Mouse (Mus musculus) lung, postnatal 25 days (tissue): ENCODE measurements around the gene Hoxb4.

Experiments
- DNase-seq: peaks from one replicate; pipeline ENCODE4 v3.0.0; 2022; ENCODE audit warnings: low spot score

The Hoxb4 gene

GRCm38 (mm10) chr11:96313806-96314428 is 4.2 kb upstream of the Hoxb4 start:
- DNase-seq, result no peak

GRCm38 (mm10) chr11:96314671-96315343 is 3.3 kb upstream of the Hoxb4 start:
- no peak for DNase-seq

GRCm38 (mm10) chr11:96315344-96315681 is 2.8 kb upstream of the Hoxb4 start:
- no peak for DNase-seq

DNA sequence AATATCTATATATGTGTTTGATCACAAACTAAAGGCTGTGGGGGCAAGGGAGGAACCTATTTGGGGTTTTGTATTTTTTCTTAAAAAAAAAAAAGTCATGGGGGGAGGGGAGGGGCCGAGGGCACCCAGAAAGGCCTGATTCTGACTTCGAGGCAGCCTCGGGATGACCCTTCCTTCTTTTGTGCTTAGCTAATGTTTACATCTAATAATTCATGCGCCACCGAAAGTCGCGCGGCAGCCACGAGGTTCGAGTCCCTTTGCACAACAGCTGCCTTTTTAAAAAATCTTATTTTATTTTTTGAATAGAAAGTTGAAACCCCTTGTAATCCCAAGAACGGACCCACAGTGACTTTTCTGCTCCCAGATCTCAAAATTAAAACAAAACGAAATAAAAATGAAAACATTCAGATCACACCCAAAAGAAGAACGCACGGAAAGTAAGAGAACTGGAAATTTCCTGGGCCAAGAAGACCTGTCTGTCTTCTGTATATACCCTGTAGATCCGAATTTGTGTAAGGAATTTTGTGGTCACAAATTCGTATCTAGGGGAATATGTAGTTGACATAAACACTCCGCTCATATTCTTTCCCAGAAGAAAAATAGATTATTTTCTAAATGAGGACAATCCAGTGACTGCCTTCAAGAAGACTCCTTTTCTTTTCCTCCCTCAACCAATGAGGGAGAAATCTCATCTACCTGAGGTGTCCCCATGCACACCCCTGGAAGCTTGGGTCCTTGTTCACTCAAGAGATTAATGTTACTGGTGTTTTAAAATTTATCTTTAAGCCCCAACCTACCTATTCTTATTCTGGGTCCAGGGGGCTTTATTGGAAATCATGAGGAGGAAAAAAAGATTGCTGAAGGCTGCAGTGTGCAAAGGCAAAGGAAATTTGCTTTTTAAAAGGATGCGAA is 1.1 kb upstream of the Hoxb4 start:
- no peak for DNase-seq

DNA sequence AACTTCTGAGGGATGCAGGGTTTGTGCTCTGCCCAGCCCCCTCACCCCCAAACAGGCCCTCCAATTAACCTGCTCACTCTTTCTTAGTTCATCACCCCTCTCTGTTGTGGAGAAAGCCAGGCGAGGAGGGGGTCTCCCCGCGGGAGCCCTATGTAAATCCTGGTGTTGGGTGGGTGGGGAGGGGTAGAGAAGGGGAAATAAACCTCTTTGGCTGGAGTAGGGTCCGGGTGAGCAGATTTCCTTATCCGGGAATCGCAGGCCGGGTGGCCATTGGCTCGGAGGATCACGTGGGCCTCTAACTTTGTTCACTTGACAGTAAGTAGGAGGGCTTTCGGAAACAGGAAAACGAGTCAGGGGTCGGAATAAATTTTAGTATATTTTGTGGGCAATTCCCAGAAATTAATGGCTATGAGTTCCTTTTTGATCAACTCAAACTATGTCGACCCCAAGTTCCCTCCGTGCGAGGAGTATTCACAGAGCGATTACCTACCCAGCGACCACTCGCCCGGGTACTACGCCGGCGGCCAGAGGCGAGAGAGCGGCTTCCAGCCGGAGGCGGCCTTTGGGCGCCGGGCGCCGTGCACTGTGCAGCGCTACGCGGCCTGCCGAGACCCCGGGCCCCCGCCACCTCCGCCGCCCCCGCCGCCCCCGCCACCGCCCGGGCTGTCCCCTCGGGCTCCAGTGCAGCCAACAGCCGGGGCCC is 452 bp downstream of the Hoxb4 start:
- peak; percentile 82 for DNase-seq

DNA sequence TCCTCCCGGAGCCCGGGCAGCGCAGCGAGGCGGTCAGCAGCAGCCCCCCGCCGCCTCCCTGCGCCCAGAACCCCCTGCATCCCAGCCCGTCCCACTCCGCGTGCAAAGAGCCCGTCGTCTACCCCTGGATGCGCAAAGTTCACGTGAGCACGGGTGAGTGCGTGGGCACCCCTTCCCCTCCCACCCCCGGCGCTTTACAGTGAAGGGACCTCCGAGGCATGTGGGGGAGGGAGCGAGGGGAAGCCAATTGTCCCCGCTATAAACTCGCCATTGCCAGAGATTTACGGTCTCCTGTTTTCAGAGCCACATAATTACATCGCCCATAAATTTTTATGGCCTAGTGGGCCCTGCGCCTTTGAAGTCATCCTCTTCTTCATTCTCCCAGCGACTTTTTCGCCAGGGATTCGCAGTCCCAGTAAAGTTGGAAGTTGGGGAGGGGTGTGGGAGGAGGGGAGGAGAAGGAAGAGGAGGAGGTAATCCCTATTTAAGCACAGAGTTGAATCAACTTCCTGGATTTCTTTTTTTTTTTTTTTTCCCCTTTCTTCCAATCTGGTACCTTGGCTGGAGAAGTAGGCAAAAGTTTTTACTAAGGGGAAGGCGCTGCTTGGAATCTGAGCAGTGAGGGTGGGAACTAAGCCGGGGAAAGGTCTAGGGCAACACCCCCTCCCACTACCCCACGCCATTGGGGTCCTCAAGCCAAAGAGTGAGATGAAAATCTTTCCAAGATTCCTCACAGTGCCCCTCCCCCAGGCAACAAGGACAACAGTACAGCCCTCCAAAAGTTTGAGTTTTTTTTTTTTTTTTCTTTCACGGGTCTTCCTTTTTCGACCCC is 1.2 kb downstream of the Hoxb4 start:
- DNase-seq, result no peak

- DNase-seq, result no peak
Measured at GRCm38 (mm10) chr11:96319910-96320309, 1.8 kb downstream of the Hoxb4 start.

DNA sequence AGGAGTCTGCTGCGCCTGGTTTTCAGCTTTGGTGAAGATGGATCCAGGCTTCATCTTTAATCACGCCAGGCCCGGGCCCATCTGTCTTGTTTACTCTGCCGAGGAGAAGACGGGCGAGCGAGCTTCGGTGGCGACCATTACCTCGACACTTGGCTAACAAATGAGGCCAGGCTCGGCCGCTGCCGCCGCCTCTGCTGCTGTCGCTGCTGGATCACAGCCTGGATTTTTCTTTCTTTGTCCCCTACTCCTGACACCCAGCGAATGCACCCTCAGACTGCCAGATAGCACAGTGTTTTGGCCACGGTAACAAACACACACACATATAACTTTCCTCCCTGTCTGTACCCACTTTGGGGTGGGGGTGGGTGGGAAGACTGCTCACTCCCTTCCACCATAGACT is 2.6 kb downstream of the Hoxb4 start:
- DNase-seq, result no peak

GRCm38 (mm10) chr11:96321846-96322245 is 3.8 kb downstream of the Hoxb4 start:
- no peak for DNase-seq

DNA sequence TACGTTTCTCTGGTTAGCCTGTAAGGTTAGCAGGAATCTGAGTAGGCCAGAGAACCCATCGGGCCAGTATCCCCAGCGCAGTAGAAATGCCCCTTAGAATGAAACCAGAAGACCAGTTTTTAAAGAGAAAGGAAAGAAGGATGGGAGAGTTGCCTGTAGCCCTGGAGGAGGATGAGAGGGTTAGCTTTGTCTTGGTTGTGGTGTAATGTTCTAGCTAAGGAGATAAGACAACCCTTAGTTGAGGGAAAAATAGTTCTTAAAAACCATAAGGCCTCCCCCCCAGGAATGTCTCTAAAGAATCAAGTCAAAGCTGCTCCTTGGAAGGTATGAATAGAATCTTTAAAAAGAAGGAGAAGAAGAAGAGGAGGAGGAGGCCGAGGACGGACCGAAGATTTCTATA is 4.7 kb downstream of the Hoxb4 start:
- DNase-seq, result no peak

DNA sequence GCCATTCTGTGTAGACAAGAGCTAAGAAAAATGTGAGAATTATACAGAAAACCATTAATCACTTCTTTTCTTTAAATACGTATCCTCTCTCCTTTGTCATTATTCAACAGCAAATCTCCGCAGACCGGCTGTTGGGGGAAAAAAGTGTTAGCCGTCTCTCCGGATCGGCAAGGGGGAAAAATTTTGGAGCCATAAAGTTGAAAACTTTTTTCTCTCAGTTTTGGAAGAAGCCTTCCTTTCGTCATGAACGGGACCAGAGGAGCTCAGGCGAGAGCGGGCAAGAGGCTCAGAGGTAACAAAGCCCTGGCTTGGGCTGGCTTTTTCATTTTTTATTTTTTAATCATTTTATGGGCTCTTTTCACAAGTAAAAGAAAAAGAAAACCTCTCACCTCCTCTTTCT is 5.1 kb downstream of the Hoxb4 start, which contains the start of gene Hoxb3:
Gene Hoxb3 (plus strand): TSS at position 173 of the 400 bp plus-strand sequence.
- DNase-seq, result no peak

GRCm38 (mm10) chr11:96324125-96324524 is 6.1 kb downstream of the Hoxb4 start:
- DNase-seq, result no peak

- no peak for DNase-seq
Measured at GRCm38 (mm10) chr11:96324965-96325364, 6.9 kb downstream of the Hoxb4 start.

DNA sequence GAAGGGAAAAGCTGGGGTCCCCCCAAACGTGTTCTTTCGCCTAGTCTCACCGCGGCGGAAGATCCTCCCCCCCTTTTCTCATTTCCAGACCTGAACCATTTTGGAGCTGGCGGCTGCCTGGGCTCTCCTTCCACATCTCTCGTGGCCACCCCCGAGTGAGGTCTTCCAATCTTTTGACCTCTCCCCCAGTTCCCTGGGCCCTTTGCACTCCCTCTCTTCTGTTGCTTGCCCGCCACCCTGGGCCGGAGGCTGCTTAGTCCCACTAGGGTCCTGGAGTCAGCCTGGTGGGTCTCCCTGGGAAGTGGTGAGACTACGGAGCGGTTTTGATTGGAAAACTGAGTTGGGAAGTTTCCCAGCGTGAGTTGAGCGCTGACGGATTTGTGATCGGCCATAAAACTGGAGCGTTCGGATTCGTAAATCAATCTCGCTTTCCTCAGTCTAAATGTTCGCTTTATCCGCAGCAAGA is 7.7 kb downstream of the Hoxb4 start:
- DNase-seq, result no peak

GRCm38 (mm10) chr11:96326705-96327104 is 8.6 kb downstream of the Hoxb4 start:
- DNase-seq, result no peak

- no peak for DNase-seq
Measured at GRCm38 (mm10) chr11:96327122-96327521, 9.1 kb downstream of the Hoxb4 start.

- DNase-seq, result no peak
Measured at GRCm38 (mm10) chr11:96327750-96328149, 9.7 kb downstream of the Hoxb4 start.

GRCm38 (mm10) chr11:96328605-96329004 is 10.5 kb downstream of the Hoxb4 start:
- DNase-seq, result no peak

GRCm38 (mm10) chr11:96332105-96332504 is 14.0 kb downstream of the Hoxb4 start:
- DNase-seq, result no peak

- no peak for DNase-seq
Measured at GRCm38 (mm10) chr11:96332618-96333032, 14.6 kb downstream of the Hoxb4 start.
